Mouse (Mus musculus) CD4-positive naive resting alpha-beta T cell, adult 57 days (primary cell): Measurements from ENCODE around the gene Ddi2. TPM values are rescaled to one million over a fixed set of nuclear protein-coding genes. Genes with fewer than 3 reads are reported as not detected.

Experiments used
- total RNA-seq: library from RNA; stranded (reverse); gene quantifications from one replicate; pipeline ENCODE4 v1.2.4, GENCODE M21; 2023

Ddi2 gene
- total RNA-seq = 37.8 TPM

DNA sequence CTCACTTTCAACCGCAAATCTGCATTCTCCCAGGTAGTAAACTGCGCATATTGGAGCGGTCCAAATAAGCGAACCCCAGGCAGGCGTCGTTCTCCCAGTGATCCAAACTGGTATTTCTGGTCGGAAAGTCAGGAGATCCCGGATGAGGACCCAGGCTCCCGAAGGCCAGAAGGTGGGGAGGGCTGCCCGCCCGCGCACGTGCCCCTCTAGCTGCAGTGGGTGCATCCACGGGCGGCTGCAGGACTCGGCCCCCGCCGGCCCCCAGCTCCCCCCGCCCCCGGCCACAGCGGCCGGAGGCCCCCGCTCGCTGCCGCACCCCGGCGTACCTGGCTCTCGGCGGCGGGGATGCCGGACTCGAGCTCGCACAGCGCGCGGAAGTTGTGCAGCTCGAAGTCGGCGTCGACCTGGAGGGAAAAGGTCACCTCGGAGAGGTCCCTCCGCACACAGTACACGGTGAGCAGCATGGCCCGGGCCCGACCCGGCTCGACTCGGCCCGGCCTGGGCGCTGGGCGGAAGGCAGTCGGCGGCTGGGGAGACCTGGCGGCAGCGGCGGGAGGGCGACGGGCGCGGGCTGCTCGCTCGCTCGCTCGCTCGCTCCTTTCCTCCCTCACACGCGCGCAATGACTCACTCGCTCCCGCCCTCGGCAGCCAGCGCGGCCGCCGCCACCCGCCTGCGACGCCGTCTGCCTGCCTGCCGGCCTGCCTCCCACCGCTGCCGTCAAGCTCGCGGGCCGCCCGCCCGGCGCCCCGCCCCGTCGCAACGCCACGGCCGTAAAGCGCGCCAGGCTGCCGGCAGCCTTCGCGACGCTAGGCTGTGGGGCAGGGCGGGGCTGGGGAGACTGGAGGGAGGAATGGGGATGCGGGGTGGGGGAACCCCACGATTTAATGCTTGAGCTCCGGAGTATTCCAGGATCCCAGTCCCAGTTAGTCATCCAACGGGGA is at the start of gene Ddi2:
Gene Ddi2 (minus strand): TSS at position 689 of the 942 bp plus-strand sequence.

DNA sequence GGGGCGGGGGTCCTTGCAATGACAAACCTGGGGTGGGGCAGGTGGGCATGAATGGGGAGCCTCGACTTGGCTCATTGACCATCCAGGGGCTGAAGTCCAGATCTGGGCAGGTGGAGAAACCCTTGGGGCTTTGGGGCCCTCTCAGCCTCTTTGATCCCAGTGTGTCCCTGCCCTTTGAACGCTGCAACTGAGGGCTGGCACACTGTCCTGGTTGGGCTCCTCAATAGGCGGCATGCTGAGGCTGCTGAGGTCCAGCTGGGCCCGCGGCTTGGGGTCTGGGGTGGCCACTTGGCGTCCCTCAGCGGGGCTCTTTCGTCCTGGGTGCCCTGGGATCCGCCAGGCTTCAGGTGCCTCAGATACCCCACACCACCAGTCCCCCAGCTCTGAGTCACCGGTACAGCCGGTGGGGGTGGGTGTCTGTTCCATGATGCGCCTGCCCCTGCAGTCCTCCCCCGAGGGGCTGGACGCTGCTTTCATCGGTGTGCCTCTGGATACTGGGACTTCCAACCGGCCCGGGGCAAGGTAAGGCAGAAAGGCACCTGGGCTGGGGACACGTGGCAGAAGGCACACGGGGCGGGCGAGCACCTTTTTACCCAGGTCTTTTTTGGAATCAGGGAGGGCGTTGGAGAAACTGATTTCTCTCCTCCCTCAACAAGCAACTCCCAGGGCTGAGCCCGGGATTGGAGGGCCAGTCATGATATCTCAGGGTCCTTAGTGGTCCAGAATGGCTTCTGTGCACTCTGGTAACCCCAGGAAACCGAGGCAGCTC is 23.5 kb upstream of the Ddi2 start, which contains the start of gene Agmat:
Gene Agmat (plus strand): TSS at position 95 of the 769 bp plus-strand sequence.

DNA sequence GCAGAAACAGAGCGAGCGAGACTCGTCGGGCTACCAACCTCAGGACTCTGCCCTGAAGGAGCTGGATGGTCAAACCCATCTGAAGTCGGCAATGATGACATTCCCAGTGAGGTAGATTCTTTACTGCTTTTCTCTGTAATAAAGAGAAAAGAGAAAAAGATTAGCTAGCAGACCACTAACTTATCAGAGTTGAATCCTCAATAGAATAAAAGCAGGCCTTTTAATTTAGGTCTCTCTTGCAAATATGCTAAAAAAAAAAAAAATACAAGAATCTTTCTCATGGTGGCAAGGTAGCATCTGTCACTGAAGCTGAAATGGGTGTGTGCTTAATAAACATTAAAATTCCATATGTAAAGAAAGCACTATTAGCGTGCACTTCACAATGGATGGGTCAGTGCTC is 37.7 kb downstream of the Ddi2 start, which contains the start of gene Rsc1a1:
Gene Rsc1a1 (minus strand): TSS at position 101 of the 400 bp plus-strand sequence.

DNA sequence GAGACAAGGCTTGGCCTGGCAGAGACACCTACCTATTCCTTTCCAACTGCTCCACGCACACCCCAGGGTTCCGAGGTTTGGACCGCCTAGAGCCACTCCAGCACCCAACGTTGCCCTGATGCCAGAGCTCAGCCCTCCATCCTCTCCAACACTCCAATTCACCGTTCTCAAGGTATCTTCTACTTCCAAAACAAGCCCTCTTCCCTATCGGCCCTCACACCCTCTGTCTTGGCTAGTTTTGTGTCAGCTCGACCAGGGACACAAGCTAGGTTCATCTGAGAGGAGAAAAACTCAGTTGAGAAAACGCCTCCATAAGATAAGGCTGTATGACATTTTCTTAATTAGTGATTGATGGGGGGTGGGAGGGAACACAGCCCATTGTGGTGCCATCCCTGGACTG is 58.4 kb downstream of the Ddi2 start, which contains the start of gene Plekhm2:
Gene Plekhm2 (minus strand): TSS at position 101 of the 400 bp plus-strand sequence.

Other genes starting within 250 kb of the Ddi2 start
- gene Spen, start 184.8 kb downstream of the Ddi2 start, total RNA-seq = 57.6 TPM
- gene Fblim1, start 117.3 kb downstream of the Ddi2 start, total RNA-seq = not detected
- not detected for gene Tmem82, start 104.8 kb downstream of the Ddi2 start, total RNA-seq
- gene Slc25a34, start 99.6 kb downstream of the Ddi2 start, total RNA-seq = not detected
- 36.7 TPM for gene Plekhm2, start 58.5 kb downstream of the Ddi2 start, total RNA-seq
- 7.3 TPM for gene Rsc1a1, start 37.8 kb downstream of the Ddi2 start, total RNA-seq
- gene Agmat, start 23.3 kb upstream of the Ddi2 start, total RNA-seq = not detected
- gene Dnajc16, start 67.5 kb upstream of the Ddi2 start, total RNA-seq = 8.6 TPM
- gene Casp9, start 70.2 kb upstream of the Ddi2 start, total RNA-seq = 9.7 TPM
- gene Cela2a, start 102.7 kb upstream of the Ddi2 start, total RNA-seq = 4.9 TPM
- not detected for gene Ctrc, start 122.9 kb upstream of the Ddi2 start, total RNA-seq
- 38.9 TPM for gene Efhd2, start 151.5 kb upstream of the Ddi2 start, total RNA-seq